Mouse (Mus musculus): ENCODE measurements at regions not wholly inside any gene's neighbourhood (a gene's known extent, or its start where the extent isn't known, plus 50 kb on each side); places are given as distances from the start of the nearest gene placed in this dataset.

GRCm38 (mm10) chrX:58620403-58620802 lies 288.8 kb upstream of the 4930550L24Rik start:
- TF ChIP-seq CTCF (IDR thresholded peaks at IDR 0.05; ENCODE audit: low read depth, low read length) (no peak), POLR2A (IDR thresholded peaks at IDR 0.05; ENCODE audit: extremely low read depth, insufficient read depth, low read length) (no peak)

Data from liver, adult 2 months (tissue).